Mouse (Mus musculus): ENCODE data around the gene Clec9a.

GRCm38 (mm10) chr6:129385774-129386173, 22.9 kb upstream of the Clec9a start, which contains the start of gene Clec12b:
- no peak for TF ChIP-seq CTCF (IDR thresholded peaks at IDR 0.05; ENCODE audit: extremely low read depth, insufficient read length, insufficient replicate concordance, low read depth, low read length)
- TF ChIP-seq POLR2A (IDR thresholded peaks at IDR 0.05; ENCODE audit: low read depth, low read length) = no peak

All from small intestine, adult 2 months (tissue).